Mouse (Mus musculus) layer of hippocampus, postnatal 10 days (tissue): Measurements from ENCODE around the gene Krtap1-4. TPM values are rescaled to one million over a fixed set of nuclear protein-coding genes. Genes with fewer than 3 reads are reported as not detected.
"Not testable (repeated sequence)": the region's sequence is repeated elsewhere in the genome, so short reads cannot be mapped to it uniquely, and the experiment has no call there.

Source experiments
- DNase-seq, 2 experiments: peaks; one replicate each; pipeline ENCODE4 v3.0.0; 2021; ENCODE audit warnings: low spot score in 2 of 2
- long read RNA-seq: library from polyadenylated mRNA; stranded (forward); transcript quantifications from one replicate; pipeline ENCODE4 v2.0.0, GENCODE M21; 2023
- total RNA-seq, 2 experiments: library from RNA; stranded (reverse); gene quantifications; 2 replicates each; pipeline ENCODE4 v1.2.3; 2021

Gene Krtap1-4
- total RNA-seq, result not detected
- long read RNA-seq, result 0 reads

GRCm38 (mm10) chr11:99583245-99583704 lies at the start of gene Krtap1-4:
Gene Krtap1-4, minus strand, starts transcription at chr11:99583654.
- no peak for DNase-seq

GRCm38 (mm10) chr11:99630890-99631289 lies 47.4 kb upstream of the Krtap1-4 start:
- no peak for DNase-seq

GRCm38 (mm10) chr11:99628138-99628537 lies 44.7 kb upstream of the Krtap1-4 start, which contains the start of gene Krtap4-1:
Gene Krtap4-1, minus strand, starts transcription at chr11:99628238.
- no peak for DNase-seq

GRCm38 (mm10) chr11:99620335-99620734 lies 36.9 kb upstream of the Krtap1-4 start, which contains the start of gene Gm11562:
Gene Gm11562, minus strand, starts transcription at chr11:99620435.
- no peak for DNase-seq

- DNase-seq, result no peak
Observed at GRCm38 (mm10) chr11:99614796-99615363, 31.4 kb upstream of the Krtap1-4 start, which contains the start of gene Krtap2-4. Gene Krtap2-4, minus strand, starts transcription at chr11:99614846.

GRCm38 (mm10) chr11:99610089-99610488 lies 26.6 kb upstream of the Krtap1-4 start, which contains the start of gene Gm11937:
Gene Gm11937, minus strand, starts transcription at chr11:99610189.
- DNase-seq, result not testable (repeated sequence)

- DNase-seq, result peak; percentile 10 to 17
Observed at GRCm38 (mm10) chr11:99609126-99609525, 25.7 kb upstream of the Krtap1-4 start.

GRCm38 (mm10) chr11:99603208-99603607 lies 19.8 kb upstream of the Krtap1-4 start, which contains the start of gene Gm11938:
Gene Gm11938, minus strand, starts transcription at chr11:99603308.
- DNase-seq, result not testable (repeated sequence)

GRCm38 (mm10) chr11:99597742-99598141 lies 14.3 kb upstream of the Krtap1-4 start, which contains the start of gene Krtap9-3:
Gene Krtap9-3, minus strand, starts transcription at chr11:99598105.
- DNase-seq, result not testable (repeated sequence)

- no peak for DNase-seq
Observed at GRCm38 (mm10) chr11:99590981-99591380, 7.5 kb upstream of the Krtap1-4 start, which contains the start of gene Krtap1-3. Gene Krtap1-3, minus strand, starts transcription at chr11:99591339.

GRCm38 (mm10) chr11:99585096-99585495 lies 1.6 kb upstream of the Krtap1-4 start:
- peak; percentile 29 to 40 for DNase-seq

GRCm38 (mm10) chr11:99581564-99581963 lies 1.9 kb downstream of the Krtap1-4 start:
- no peak for DNase-seq

GRCm38 (mm10) chr11:99581051-99581450 lies 2.4 kb downstream of the Krtap1-4 start:
- no peak for DNase-seq

GRCm38 (mm10) chr11:99580636-99581035 lies 2.8 kb downstream of the Krtap1-4 start, which contains the start of gene Krtap1-5:
Gene Krtap1-5, minus strand, starts transcription at chr11:99581016.
- no peak for DNase-seq

- peak; percentile 74 to 78 for DNase-seq
Observed at GRCm38 (mm10) chr11:99574106-99574505, 9.3 kb downstream of the Krtap1-4 start.

GRCm38 (mm10) chr11:99573164-99573563 lies 10.3 kb downstream of the Krtap1-4 start:
- no peak for DNase-seq

- DNase-seq, result no peak
Observed at GRCm38 (mm10) chr11:99566530-99566929, 16.9 kb downstream of the Krtap1-4 start, which contains the start of gene Krtap3-1. Gene Krtap3-1, minus strand, starts transcription at chr11:99566630.

GRCm38 (mm10) chr11:99562580-99562979 lies 20.9 kb downstream of the Krtap1-4 start:
- DNase-seq, result no peak

- no peak for DNase-seq
Observed at GRCm38 (mm10) chr11:99559366-99559765, 24.1 kb downstream of the Krtap1-4 start, which contains the start of gene Gm11939. Gene Gm11939, minus strand, starts transcription at chr11:99559466.

GRCm38 (mm10) chr11:99557976-99558745 lies 25.3 kb downstream of the Krtap1-4 start:
- DNase-seq, result no peak

GRCm38 (mm10) chr11:99556753-99557152 lies 26.7 kb downstream of the Krtap1-4 start, which contains the start of gene Krtap3-2:
Gene Krtap3-2, minus strand, starts transcription at chr11:99556853.
- DNase-seq, result no peak
